Mouse (Mus musculus): ENCODE measurements at regions not wholly inside any gene's neighbourhood (a gene's known extent, or its start where the extent isn't known, plus 50 kb on each side); places are given as distances from the start of the nearest gene placed in this dataset.

- no peaks in the 10 kb centered on the region for H3K79me2 ChIP-seq (ENCODE audit: control insufficient read depth, insufficient read depth, low read length, poor library complexity)
These were observed 168.7 kb upstream of the Prdm1 start for GRCm38 (mm10) chr10:44696973-44697372.

DNA sequence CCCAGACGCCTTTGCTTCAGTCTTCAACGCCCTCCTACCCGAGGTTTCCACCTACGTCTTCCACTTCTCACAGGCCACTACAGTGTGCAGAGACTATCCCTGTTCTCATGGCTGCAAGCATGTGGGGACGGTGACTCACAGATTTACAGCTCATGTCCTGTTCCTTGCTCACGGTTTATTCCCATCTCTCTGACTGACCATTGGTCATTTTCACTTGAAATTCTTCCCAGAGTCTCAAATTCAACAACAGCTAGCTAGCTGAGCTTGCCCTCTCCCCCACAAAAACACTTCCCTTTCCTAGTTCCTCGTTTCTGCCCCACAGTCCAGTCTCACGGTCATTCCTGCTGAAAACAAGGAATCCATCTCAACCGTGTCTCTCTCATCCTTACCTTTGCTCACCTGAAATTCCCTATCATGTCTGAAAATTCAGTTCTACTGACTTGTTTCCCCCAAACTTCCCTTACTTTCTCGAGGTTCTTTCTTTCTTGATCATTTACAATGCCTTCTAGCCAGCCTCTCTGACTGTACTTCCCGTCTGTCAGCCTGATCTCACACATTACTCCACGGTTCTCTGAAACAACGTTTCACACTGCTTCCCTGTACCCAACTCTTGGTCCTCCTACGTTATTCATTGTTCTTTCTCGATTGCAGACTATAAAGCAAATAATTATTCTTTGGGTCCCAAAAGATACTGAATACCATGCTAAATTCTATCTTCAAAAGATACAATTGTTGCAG, 163.5 kb upstream of the Prdm1 start:
- Histone ChIP-seq H3K27me3 (ENCODE audit: control insufficient read depth in 1 of 2, insufficient read depth in 2 of 2, low read length in 2 of 2) (no peaks in the 10 kb centered on the region), H3K4me3 (ENCODE audit: control insufficient read depth in 1 of 2, insufficient read depth in 1 of 2, low read depth in 2 of 2, low read length in 2 of 2) (no peak overlapping the region), H3K9me3 (replicated peaks; ENCODE audit: insufficient read depth, low read length) (no peaks in the 10 kb centered on the region), H3K4me1 (ENCODE audit: control insufficient read depth in 1 of 2, insufficient read depth in 2 of 2, low read length in 2 of 2) (peaks cover 0 to 4% of the 10 kb centered on the region in 2 experiments; a peak in 2 of 4 replicates), H3K79me2 (ENCODE audit: control insufficient read depth, insufficient read depth, low read length, poor library complexity) (no peaks in the 10 kb centered on the region), H3K36me3 (ENCODE audit: control insufficient read depth in 1 of 2, insufficient read depth in 2 of 2, low read length in 2 of 2) (peaks cover 0 to under 1% of the 10 kb centered on the region in 2 experiments; a peak in 2 of 4 replicates), H3K9ac (ENCODE audit: control insufficient read depth, low read depth, low read length, poor library complexity, severe bottlenecking) (no peak overlapping the region), H3K27ac (ENCODE audit: control insufficient read depth, low read depth, low read length) (no peak overlapping the region)
- DNase-seq (ENCODE audit: low read depth, low spot score): no peak
- TF ChIP-seq MAX (IDR thresholded peaks at IDR 0.05; ENCODE audit: low read length) (no peak), UBTF (IDR thresholded peaks at IDR 0.05; ENCODE audit: borderline replicate concordance, insufficient read depth, low read depth, low read length) (no peak), EP300 (IDR thresholded peaks at IDR 0.05; ENCODE audit: low read depth in 1 of 2, low read length in 2 of 2) (no peak), TAL1 (IDR thresholded peaks at IDR 0.05; ENCODE audit: low read length) (no peak), MYC (IDR thresholded peaks at IDR 0.05; ENCODE audit: low read depth, low read length) (no peak), TBP (IDR thresholded peaks at IDR 0.05; ENCODE audit: low read depth, low read length) (no peak), GABPA (IDR thresholded peaks at IDR 0.05; ENCODE audit: low read depth, low read length) (no peak)

More at GRCm38 (mm10) chr10:44696973-44697372, 168.7 kb upstream of the Prdm1 start:
- Histone ChIP-seq H3K27ac (ENCODE audit: control insufficient read depth, low read depth, low read length) (no peak overlapping the region), H3K4me1 (ENCODE audit: control insufficient read depth in 1 of 2, insufficient read depth in 2 of 2, low read length in 2 of 2) (no peaks in the 10 kb centered on the region), H3K4me3 (ENCODE audit: control insufficient read depth in 1 of 2, insufficient read depth in 1 of 2, low read depth in 2 of 2, low read length in 2 of 2) (no peak overlapping the region), H3K9ac (ENCODE audit: control insufficient read depth, low read depth, low read length, poor library complexity, severe bottlenecking) (no peak overlapping the region), H3K9me3 (replicated peaks; ENCODE audit: insufficient read depth, low read length) (no peaks in the 10 kb centered on the region), H3K27me3 (ENCODE audit: control insufficient read depth in 1 of 2, insufficient read depth in 2 of 2, low read length in 2 of 2) (no peaks in the 10 kb centered on the region), H3K36me3 (ENCODE audit: control insufficient read depth in 1 of 2, insufficient read depth in 2 of 2, low read length in 2 of 2) (no peaks in the 10 kb centered on the region)
- no peak for TF ChIP-seq ZKSCAN1 (IDR thresholded peaks at IDR 0.05; ENCODE audit: low read depth, low read length)
- TF ChIP-seq MAZ (IDR thresholded peaks at IDR 0.05; ENCODE audit: low read depth, low read length): no peak
- no peak for DNase-seq (ENCODE audit: low read depth, low spot score)

DNA sequence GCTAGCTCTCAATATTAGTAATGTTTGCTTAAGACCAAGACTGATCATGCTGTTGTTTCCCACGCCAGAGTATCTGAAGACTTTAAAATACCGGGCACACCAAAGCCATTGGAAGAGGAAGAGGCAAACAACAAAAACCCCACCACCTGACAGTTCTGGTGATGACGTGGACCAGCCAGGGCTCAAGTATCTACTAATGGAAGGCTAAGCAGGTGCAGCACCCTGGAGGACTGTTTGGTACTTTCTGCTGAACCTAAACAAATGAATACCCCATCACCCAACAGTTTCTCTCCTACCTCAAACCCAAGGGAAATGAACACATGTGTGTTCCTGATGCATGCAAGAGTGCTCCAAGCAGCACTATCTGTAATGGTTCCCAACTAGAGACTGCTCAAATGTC, 160.3 kb upstream of the Prdm1 start:
- no peaks in the 10 kb centered on the region for H3K79me2 ChIP-seq (ENCODE audit: control insufficient read depth, insufficient read depth, low read length, poor library complexity)
- no peak for DNase-seq (ENCODE audit: low read depth, low spot score)
- H3K4me3 ChIP-seq (ENCODE audit: control insufficient read depth in 1 of 2, insufficient read depth in 1 of 2, low read depth in 2 of 2, low read length in 2 of 2): no peak overlapping the region
- TF ChIP-seq ZC3H11A (IDR thresholded peaks at IDR 0.05; ENCODE audit: low read depth, low read length): no peak
- no peak for TF ChIP-seq ZMIZ1 (IDR thresholded peaks at IDR 0.05; ENCODE audit: low read depth, low read length)
- TF ChIP-seq MEF2A (IDR thresholded peaks at IDR 0.05; ENCODE audit: extremely low read depth, insufficient replicate concordance, low read depth, low read length, poor library complexity, severe bottlenecking): no peak
- no peak for TF ChIP-seq CHD1 (IDR thresholded peaks at IDR 0.05; ENCODE audit: low read depth, low read length)
- TF ChIP-seq ETS1 (IDR thresholded peaks at IDR 0.05; ENCODE audit: low read depth, low read length): no peak
- no peak for TF ChIP-seq EP300 (IDR thresholded peaks at IDR 0.05; ENCODE audit: low read depth in 1 of 2, low read length in 2 of 2)
- TF ChIP-seq ZNF384 (IDR thresholded peaks at IDR 0.05; ENCODE audit: low read depth, low read length): no peak
- TF ChIP-seq CTCF (IDR thresholded peaks at IDR 0.05 in 2 of 3, conservative IDR thresholded peaks at IDR 0.05 in 1 of 3; ENCODE audit: control insufficient read depth in 1 of 3, insufficient read depth in 1 of 3, low read depth in 2 of 3, low read length in 3 of 3, poor library complexity in 1 of 3, severe bottlenecking in 1 of 3): no peak
- TF ChIP-seq NELFE (IDR thresholded peaks at IDR 0.05; ENCODE audit: low read depth, low read length): no peak
- TF ChIP-seq USF2 (IDR thresholded peaks at IDR 0.05; ENCODE audit: borderline replicate concordance in 1 of 2, insufficient read depth in 1 of 2, low read depth in 1 of 2, low read length in 2 of 2): no peak
- no peak for TF ChIP-seq POLR2A (IDR thresholded peaks at IDR 0.05; ENCODE audit: control insufficient read depth in 1 of 2, insufficient read depth in 1 of 2, low read depth in 1 of 2, low read length in 2 of 2, poor library complexity in 1 of 2)
- no peak for TF ChIP-seq GATA1 (IDR thresholded peaks at IDR 0.05; ENCODE audit: low read depth, low read length)
- TF ChIP-seq MXI1 (IDR thresholded peaks at IDR 0.05; ENCODE audit: low read depth, low read length): no peak
- no peak for TF ChIP-seq POLR2AphosphoS5 (IDR thresholded peaks at IDR 0.05; ENCODE audit: borderline replicate concordance, low read depth, low read length)
- TF ChIP-seq ZKSCAN1 (IDR thresholded peaks at IDR 0.05; ENCODE audit: low read depth, low read length): no peak
- no peak for TF ChIP-seq USF1 (IDR thresholded peaks at IDR 0.05; ENCODE audit: low read depth, low read length)
- TF ChIP-seq JUND (IDR thresholded peaks at IDR 0.05; ENCODE audit: low read depth, low read length): no peak
- no peak for TF ChIP-seq MAZ (IDR thresholded peaks at IDR 0.05; ENCODE audit: low read depth, low read length)
- no peak for TF ChIP-seq MAX (IDR thresholded peaks at IDR 0.05; ENCODE audit: low read length)
- TF ChIP-seq TBP (IDR thresholded peaks at IDR 0.05; ENCODE audit: low read depth, low read length): no peak
- H3K4me1 ChIP-seq (ENCODE audit: control insufficient read depth in 1 of 2, insufficient read depth in 2 of 2, low read length in 2 of 2): peaks cover 4 to 20% of the 10 kb centered on the region in 2 experiments; a peak in 3 of 4 replicates
- peaks cover 0 to 13% of the 10 kb centered on the region in 2 experiments; a peak in 2 of 4 replicates for H3K36me3 ChIP-seq (ENCODE audit: control insufficient read depth in 1 of 2, insufficient read depth in 2 of 2, low read length in 2 of 2)
- H3K9me3 ChIP-seq (replicated peaks; ENCODE audit: insufficient read depth, low read length): no peaks in the 10 kb centered on the region
- H3K27ac ChIP-seq (ENCODE audit: control insufficient read depth, low read depth, low read length): no peak overlapping the region
- H3K9ac ChIP-seq (ENCODE audit: control insufficient read depth, low read depth, low read length, poor library complexity, severe bottlenecking): no peak overlapping the region
- no peaks in the 10 kb centered on the region for H3K27me3 ChIP-seq (ENCODE audit: control insufficient read depth in 1 of 2, insufficient read depth in 2 of 2, low read length in 2 of 2)

Measured in MEL (cell line).